Mouse (Mus musculus) liver, postnatal 0 days (tissue): Measurements from ENCODE around the gene Rcan2. TPM values are rescaled to one million over a fixed set of nuclear protein-coding genes. Genes with fewer than 3 reads are reported as not detected.

Source experiments
- ATAC-seq: fragments of 200-750 bp; cut with Nextera tagmentation; 2 replicates; pipeline ENCODE4 v1.8.0; 2017; ENCODE audit warnings: mild to moderate bottlenecking, moderate library complexity
- DNase-seq: peaks from one replicate; pipeline ENCODE4 v3.0.0-alpha.2; 2016
- H3K27ac ChIP-seq: fragments of 300-500 bp; sonication (generic); 2 replicates; pipeline ENCODE4 v1.5.1; 2014; ENCODE audit warnings: antibody characterized with exemption, moderate library complexity, mild to moderate bottlenecking, low read depth
- H3K27me3 ChIP-seq: fragments of 300-500 bp; sonication (generic); 2 replicates; pipeline ENCODE4 v1.6.1; 2014; ENCODE audit warnings: low read length, control low read depth, mixed read lengths; ENCODE audit not compliant: insufficient read depth
- H3K36me3 ChIP-seq: fragments of 300-500 bp; sonication (generic); replicated peaks from 2 replicates; pipeline ENCODE4 v1.6.1; 2014; ENCODE audit warnings: mild to moderate bottlenecking, control low read depth, low read length, moderate library complexity, mixed read lengths; ENCODE audit not compliant: insufficient read depth
- H3K4me1 ChIP-seq: fragments of 300-500 bp; sonication (generic); 2 replicates; pipeline ENCODE4 v1.6.1; 2014; ENCODE audit warnings: antibody characterized with exemption, mild to moderate bottlenecking, control low read depth; ENCODE audit not compliant: insufficient read depth
- H3K4me2 ChIP-seq: fragments of 300-500 bp; sonication (generic); 2 replicates; pipeline ENCODE4 v1.6.1; 2014; ENCODE audit warnings: low read depth, mild to moderate bottlenecking, low read length, moderate library complexity, mixed read lengths
- H3K4me3 ChIP-seq: fragments of 300-500 bp; sonication (generic); 2 replicates; pipeline ENCODE4 v1.5.1; 2014; ENCODE audit warnings: low read depth, low read length
- H3K9ac ChIP-seq: fragments of 300-500 bp; sonication (generic); replicated peaks from 2 replicates; pipeline ENCODE4 v1.6.1; 2014; ENCODE audit warnings: mild to moderate bottlenecking, moderate library complexity
- H3K9me3 ChIP-seq: fragments of 300-500 bp; sonication (generic); 2 replicates; pipeline ENCODE4 v1.6.1; 2016; ENCODE audit warnings: mild to moderate bottlenecking, control low read depth, low read length, mixed read lengths
- CTCF ChIP-seq: sonication (generic); IDR thresholded peaks from 2 replicates; pipeline ENCODE4 v1.5.1; 2016; ENCODE audit warnings: antibody characterized with exemption, low read depth
- EP300 ChIP-seq: IDR thresholded peaks from 2 replicates; pipeline ENCODE4 v1.6.1; 2016; ENCODE audit warnings: antibody characterized with exemption, low read depth, mild to moderate bottlenecking
- WGBS: fragments of 180-500 bp; shearing (Covaris S2); extraction: QIAGEN DNeasy Blood & Tissue Kit; methylation state at CpG from one replicate; pipeline ENCODE4 v1.1.7; 2014; ENCODE audit not compliant: insufficient replicate concordance; 5-methylcytosine and 5-hydroxymethylcytosine counted together
- polyA plus RNA-seq: library from polyadenylated mRNA; unstranded; fragments of >200 nt; fragmentation: Nextera tagmentation; extraction: Ambion mirVana; gene quantifications from 2 replicates; pipeline ENCODE4 v1.2.1, GENCODE M21; 2015

Gene Rcan2
- polyA plus RNA-seq, 1 experiment from 2014 or later: 0.87 TPM

DNA sequence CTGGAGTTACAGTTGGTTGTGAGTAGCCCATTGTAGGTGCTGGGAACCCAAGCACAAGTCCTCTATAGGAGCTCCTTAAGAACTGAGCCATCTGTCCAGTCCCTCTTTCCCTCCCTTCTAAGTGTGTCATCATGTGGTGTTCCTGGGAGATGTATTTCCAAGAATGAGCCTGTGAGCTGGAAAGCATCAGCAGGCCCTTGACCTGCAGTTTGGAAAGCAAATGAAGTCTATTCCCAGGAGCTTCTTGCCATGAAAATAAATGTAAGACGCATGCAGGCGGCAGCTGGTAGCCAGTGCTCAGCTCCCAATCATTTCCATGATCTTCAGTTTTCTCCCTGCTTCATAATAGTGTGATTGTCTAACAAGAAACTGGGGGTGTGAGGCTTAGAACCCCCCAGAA lies 203.2 kb downstream of the Rcan2 start:
- DNase-seq (no peak), ATAC-seq (no peak)
- no peak overlapping the region for H3K4me3 ChIP-seq
- no peak overlapping the region for H3K4me2 ChIP-seq
- no peak overlapping the region for H3K27ac ChIP-seq
- H3K9me3 ChIP-seq: no peaks in the 10 kb centered on the region
- H3K36me3 ChIP-seq: no peaks in the 10 kb centered on the region
- no peak for TF ChIP-seq EP300
- no peaks in the 10 kb centered on the region for H3K4me1 ChIP-seq
- no peaks in the 10 kb centered on the region for H3K27me3 ChIP-seq
- H3K9ac ChIP-seq: no peak overlapping the region
- WGBS: 79% methylated on average over 2 of the region's 2 CpGs

GRCm38 (mm10) chr17:44007411-44007810 lies 206.3 kb downstream of the Rcan2 start:
- 77% methylated on average over 2 of the region's 2 CpGs for WGBS
- no peak for DNase-seq

GRCm38 (mm10) chr17:44011917-44012316 lies 210.8 kb downstream of the Rcan2 start:
- H3K36me3 ChIP-seq: no peaks in the 10 kb centered on the region
- H3K4me3 ChIP-seq: no peak overlapping the region
- no peaks in the 10 kb centered on the region for H3K4me1 ChIP-seq
- H3K4me2 ChIP-seq: no peak overlapping the region
- H3K27ac ChIP-seq: no peak overlapping the region
- H3K27me3 ChIP-seq: no peaks in the 10 kb centered on the region
- WGBS: 64% methylated on average over 4 of the region's 4 CpGs
- H3K9me3 ChIP-seq: no peaks in the 10 kb centered on the region
- no peak for DNase-seq
- TF ChIP-seq EP300: no peak
- TF ChIP-seq CTCF: no peak
- H3K9ac ChIP-seq: no peak overlapping the region
- no peak for ATAC-seq

More at GRCm38 (mm10) chr17:44007411-44007810, 206.3 kb downstream of the Rcan2 start:
- H3K9me3 ChIP-seq: no peaks in the 10 kb centered on the region
- no peak for ATAC-seq
- no peak overlapping the region for H3K27ac ChIP-seq
- H3K4me2 ChIP-seq: no peak overlapping the region
- no peaks in the 10 kb centered on the region for H3K36me3 ChIP-seq
- H3K4me3 ChIP-seq: no peak overlapping the region
- H3K9ac ChIP-seq: no peak overlapping the region
- no peaks in the 10 kb centered on the region for H3K27me3 ChIP-seq
- no peaks in the 10 kb centered on the region for H3K4me1 ChIP-seq
- TF ChIP-seq EP300 (no peak), CTCF (no peak)

GRCm38 (mm10) chr17:44013756-44014510 lies 212.8 kb downstream of the Rcan2 start:
- TF ChIP-seq EP300: no peak
- TF ChIP-seq CTCF: no peak
- Histone ChIP-seq H3K4me1 (no peaks in the 10 kb centered on the region), H3K9me3 (no peaks in the 10 kb centered on the region), H3K36me3 (no peaks in the 10 kb centered on the region), H3K27ac (no peak overlapping the region), H3K4me3 (no peak overlapping the region), H3K27me3 (no peaks in the 10 kb centered on the region), H3K4me2 (no peak overlapping the region), H3K9ac (no peak overlapping the region)
- ATAC-seq: no peak
- no peak for DNase-seq
- 65% methylated on average over 4 of the region's 4 CpGs for WGBS

DNA sequence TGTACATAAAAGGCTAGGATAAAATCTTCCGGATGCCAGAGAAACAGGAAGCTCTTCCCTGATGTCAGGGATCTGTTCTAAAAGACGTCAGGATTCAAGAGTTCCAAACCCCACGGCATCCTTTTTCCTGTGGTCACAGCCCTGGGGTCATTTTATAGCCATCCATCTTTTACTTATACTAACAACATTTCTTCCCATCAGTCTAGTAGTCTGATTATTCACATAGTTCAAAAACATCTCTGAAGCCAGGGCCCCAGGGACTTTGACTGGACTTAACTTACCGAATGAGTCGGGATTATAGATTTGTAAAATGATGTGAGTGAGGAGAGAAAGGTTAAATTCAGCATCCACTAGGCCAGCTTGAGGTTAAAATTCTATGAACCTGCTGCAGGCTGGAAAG lies 215.2 kb downstream of the Rcan2 start:
- no peaks in the 10 kb centered on the region for H3K36me3 ChIP-seq
- 53% methylated on average over 5 of the region's 5 CpGs for WGBS
- H3K4me3 ChIP-seq: no peak overlapping the region
- ATAC-seq (no peak), DNase-seq (no peak)
- H3K9ac ChIP-seq: no peak overlapping the region
- H3K4me1 ChIP-seq: no peaks in the 10 kb centered on the region
- H3K27ac ChIP-seq: no peak overlapping the region
- H3K9me3 ChIP-seq: no peaks in the 10 kb centered on the region
- no peak for TF ChIP-seq EP300
- no peak for TF ChIP-seq CTCF
- H3K27me3 ChIP-seq: no peaks in the 10 kb centered on the region
- no peak overlapping the region for H3K4me2 ChIP-seq

DNA sequence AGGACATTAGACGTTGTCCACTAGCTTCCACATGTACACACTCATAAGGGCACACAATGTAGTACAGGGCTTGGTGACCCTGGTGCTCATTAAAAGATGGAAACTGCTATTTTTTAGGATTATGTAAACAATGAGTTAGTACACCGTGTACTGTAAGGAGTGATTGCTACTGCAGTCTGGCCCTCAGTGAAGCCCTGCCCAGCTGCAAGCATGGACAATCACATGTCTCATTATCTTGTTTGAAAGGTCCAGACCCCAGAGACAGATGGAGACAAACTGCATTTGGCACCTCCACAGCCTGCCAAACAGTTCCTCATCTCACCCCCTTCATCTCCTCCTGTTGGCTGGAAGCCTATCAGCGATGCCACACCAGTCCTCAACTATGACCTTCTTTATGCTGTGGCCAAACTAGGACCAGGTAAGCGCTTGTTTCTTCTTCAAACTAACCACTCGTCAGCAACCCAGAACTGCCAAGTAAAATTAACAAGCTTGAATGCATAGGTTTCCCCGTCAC lies 219.6 kb downstream of the Rcan2 start:
- Histone ChIP-seq H3K27me3 (no peaks in the 10 kb centered on the region), H3K4me2 (no peak overlapping the region), H3K4me3 (no peak overlapping the region), H3K4me1 (no peaks in the 10 kb centered on the region), H3K9me3 (no peaks in the 10 kb centered on the region), H3K27ac (no peak overlapping the region), H3K36me3 (no peaks in the 10 kb centered on the region), H3K9ac (no peak overlapping the region)
- 65% methylated on average over 6 of the region's 6 CpGs for WGBS
- DNase-seq (no peak), ATAC-seq (no peak)
- TF ChIP-seq EP300: no peak
- TF ChIP-seq CTCF: no peak
